Mouse (Mus musculus): ENCODE measurements at regions not wholly inside any gene's neighbourhood (a gene's known extent, or its start where the extent isn't known, plus 50 kb on each side); places are given as distances from the start of the nearest gene placed in this dataset.
A peak's percentile ranks its signal among the peaks of the same experiment; 100 is the strongest.

DNA sequence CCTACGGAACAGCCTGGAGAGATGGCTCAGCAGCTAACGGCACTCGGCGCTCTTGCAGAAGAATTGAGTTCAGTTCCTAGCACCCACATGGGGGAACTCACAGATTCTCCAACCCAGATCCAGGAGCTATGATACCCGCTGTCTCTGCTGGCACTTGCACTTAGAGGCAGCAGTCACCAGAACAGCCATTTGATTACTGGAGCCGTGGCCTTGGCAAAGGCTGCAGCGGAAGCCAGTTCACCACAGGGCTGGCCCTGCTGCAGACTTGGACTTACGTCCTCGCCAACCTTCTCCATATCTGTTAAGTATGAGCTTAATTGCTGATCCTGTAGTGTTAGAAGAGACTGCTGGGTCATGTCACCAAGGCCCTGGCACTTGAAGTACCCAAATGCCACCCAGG is 72.7 kb upstream of the Calm2 start:
- 90% methylated on average over 9 of the region's 9 CpGs for whole genome bisulfite sequencing
- Histone ChIP-seq H3K27ac (no peak overlapping the region), H3K27me3 (ENCODE audit: insufficient read depth, poor library complexity, severe bottlenecking) (no peaks in the 10 kb centered on the region), H3K4me1 (peaks cover 62% of the 10 kb centered on the region), H3K4me3 (no peak overlapping the region), H3K36me3 (no peaks in the 10 kb centered on the region), H3K9me3 (no peaks in the 10 kb centered on the region)
- DNase-seq (ENCODE audit: low spot score): peak; percentile 70

DNA sequence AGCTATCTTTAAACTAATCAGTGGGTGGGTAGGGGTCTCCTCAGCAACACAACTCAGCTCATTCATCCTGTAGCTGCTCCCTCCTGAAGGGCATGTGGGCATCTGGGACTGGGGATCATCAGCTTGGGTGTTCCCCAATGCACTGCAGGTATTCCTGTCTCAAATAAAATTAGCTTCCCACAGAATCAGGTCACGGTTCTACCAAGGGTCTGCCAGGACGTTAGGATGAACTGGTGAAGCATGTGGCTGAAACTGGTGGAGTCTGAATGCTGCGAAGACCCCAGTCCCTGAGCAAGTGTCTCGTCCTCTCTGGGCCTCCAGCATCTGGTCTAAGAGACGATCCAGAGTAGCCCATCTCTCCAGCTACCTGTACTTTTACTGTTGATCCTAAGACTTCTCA is 74.1 kb upstream of the Calm2 start:
- H3K4me3 ChIP-seq: no peak overlapping the region
- no peaks in the 10 kb centered on the region for H3K27me3 ChIP-seq (ENCODE audit: insufficient read depth, poor library complexity, severe bottlenecking)
- 82% methylated on average over 5 of the region's 5 CpGs for WGBS
- H3K27ac ChIP-seq: no peak overlapping the region
- peaks cover 53% of the 10 kb centered on the region for H3K4me1 ChIP-seq
- peak; percentile 74 for DNase-seq (ENCODE audit: low spot score)
- no peaks in the 10 kb centered on the region for H3K9me3 ChIP-seq
- H3K36me3 ChIP-seq: no peaks in the 10 kb centered on the region

DNA sequence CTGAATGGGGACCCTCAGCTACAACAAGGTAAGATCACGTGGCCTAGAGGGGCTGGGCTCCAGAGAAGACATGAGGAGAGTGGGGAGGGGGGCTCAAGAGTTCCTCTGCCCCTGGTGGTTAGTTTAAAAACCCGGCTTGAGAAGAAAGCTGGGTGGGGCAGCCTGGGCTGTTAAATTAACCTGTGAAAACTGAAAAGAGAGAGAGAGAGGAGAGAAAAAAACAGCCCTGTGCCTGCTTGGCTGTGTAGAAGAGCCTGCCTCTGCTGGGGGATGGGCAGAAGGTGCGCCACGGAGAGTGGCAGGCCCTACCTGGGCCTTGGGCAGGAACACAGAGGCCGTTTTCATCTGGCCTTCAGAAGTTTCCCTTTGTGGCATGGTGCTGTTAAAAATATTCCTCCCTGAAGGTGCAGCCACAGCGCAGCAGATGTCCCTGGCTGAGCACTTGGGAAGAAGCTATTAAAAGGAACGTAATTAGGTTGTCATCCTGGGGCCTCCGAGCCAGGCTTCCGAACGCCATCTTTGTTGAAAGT is 75.0 kb upstream of the Calm2 start:
- DNase-seq (ENCODE audit: low spot score): peak; percentile 70
- Histone ChIP-seq H3K4me1 (peaks cover 45% of the 10 kb centered on the region), H3K9me3 (no peaks in the 10 kb centered on the region), H3K36me3 (no peaks in the 10 kb centered on the region), H3K4me3 (peak overlapping the region; percentile 29), H3K27me3 (ENCODE audit: insufficient read depth, poor library complexity, severe bottlenecking) (no peaks in the 10 kb centered on the region), H3K27ac (peak overlapping the region; percentile 87)
- 25% methylated on average over 10 of the region's 10 CpGs for WGBS

DNA sequence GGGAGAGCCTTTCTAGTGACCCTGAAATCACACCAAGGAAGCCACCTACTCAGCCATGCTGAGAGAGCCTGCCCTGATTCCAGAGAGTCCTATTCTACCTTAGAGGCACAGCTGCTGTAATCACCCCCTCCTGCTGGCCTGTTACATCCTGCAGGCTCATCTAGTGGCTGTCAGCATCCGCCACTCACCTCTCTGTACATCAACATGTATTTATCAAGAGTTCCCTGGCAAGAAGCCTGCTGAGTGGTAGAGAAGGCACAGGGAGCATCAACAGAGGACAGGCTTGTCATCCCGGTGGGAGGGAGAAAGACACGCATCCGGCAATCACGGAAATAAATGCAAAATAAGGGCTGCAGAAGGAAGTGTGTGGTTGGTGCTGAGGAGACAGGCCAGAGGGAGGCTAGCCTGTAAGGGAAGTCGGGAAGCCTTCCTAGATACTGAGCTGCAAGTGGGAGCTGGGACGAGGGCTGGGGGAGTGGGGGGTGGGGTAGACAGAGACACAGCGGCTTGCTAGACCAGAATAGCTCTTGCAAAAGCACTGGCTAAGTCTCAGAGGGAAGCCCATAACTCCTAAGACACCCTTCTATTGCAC is 75.9 kb upstream of the Calm2 start:
- 4% methylated on average over 8 of the region's 8 CpGs for WGBS

DNA sequence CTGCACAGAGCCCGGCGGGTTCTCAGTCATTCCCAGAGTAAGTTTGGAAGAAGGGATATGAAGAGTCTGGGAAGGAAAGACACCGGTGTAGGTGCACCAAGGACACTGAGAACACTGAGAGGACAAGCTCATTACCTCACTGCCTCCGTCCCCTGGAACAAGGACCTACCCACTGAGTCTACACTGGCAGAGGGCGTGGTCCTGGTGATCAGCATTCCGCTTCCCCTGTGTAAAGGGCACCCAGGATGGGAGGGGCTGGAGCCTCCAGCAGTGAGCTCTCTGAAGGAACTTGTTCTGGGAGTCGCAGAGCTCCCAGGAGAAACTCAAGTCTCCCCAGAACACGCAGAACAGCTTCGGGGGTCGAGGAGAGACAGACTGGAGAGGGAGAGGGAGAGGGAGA is 76.9 kb upstream of the Calm2 start:
- peak; percentile 72 for DNase-seq (ENCODE audit: low spot score)
- H3K36me3 ChIP-seq: no peaks in the 10 kb centered on the region
- H3K27ac ChIP-seq: 0 out of 2 replicates have a peak overlapping the region, but pooled peaks have one; percentile 24
- no peak overlapping the region for H3K4me3 ChIP-seq
- no peaks in the 10 kb centered on the region for H3K9me3 ChIP-seq
- 40% methylated on average over 8 of the region's 10 CpGs for WGBS
- H3K4me1 ChIP-seq: peaks cover 36% of the 10 kb centered on the region
- no peaks in the 10 kb centered on the region for H3K27me3 ChIP-seq (ENCODE audit: insufficient read depth, poor library complexity, severe bottlenecking)

More for the DNA sequence above, 75.9 kb upstream of the Calm2 start:
- Histone ChIP-seq H3K27me3 (ENCODE audit: insufficient read depth, poor library complexity, severe bottlenecking) (no peaks in the 10 kb centered on the region), H3K36me3 (no peaks in the 10 kb centered on the region), H3K4me1 (peaks cover 38% of the 10 kb centered on the region), H3K4me3 (peak overlapping the region; percentile 29), H3K27ac (peak overlapping the region; percentile 87), H3K9me3 (no peaks in the 10 kb centered on the region)
- DNase-seq (ENCODE audit: low spot score): peak; percentile 81

DNA sequence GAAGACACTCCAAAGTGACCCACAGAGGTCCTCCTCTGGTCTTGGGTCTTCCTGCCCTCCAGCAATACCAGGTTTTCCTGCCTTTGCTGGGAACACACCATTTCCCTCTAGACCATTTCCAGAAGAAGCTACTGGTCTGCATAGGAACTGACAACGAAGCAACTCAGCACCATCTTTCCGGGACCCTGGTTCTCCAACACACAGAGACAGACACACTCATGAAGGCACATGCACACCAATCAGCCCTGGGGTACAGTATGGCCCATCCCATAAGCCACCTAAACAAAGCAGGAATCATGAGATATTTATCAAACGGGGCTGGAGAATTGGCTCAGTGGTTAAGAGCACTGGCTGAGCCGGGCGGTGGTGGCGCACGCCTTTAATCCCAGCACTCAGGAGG is 80.4 kb upstream of the Calm2 start:
- Histone ChIP-seq H3K9me3 (no peaks in the 10 kb centered on the region), H3K4me1 (peaks cover 57% of the 10 kb centered on the region), H3K36me3 (no peaks in the 10 kb centered on the region), H3K27me3 (ENCODE audit: insufficient read depth, poor library complexity, severe bottlenecking) (no peaks in the 10 kb centered on the region), H3K4me3 (no peak overlapping the region), H3K27ac (no peak overlapping the region)
- WGBS: 94% methylated on average over 7 of the region's 7 CpGs
- peak; percentile 59 for DNase-seq (ENCODE audit: low spot score)

DNA sequence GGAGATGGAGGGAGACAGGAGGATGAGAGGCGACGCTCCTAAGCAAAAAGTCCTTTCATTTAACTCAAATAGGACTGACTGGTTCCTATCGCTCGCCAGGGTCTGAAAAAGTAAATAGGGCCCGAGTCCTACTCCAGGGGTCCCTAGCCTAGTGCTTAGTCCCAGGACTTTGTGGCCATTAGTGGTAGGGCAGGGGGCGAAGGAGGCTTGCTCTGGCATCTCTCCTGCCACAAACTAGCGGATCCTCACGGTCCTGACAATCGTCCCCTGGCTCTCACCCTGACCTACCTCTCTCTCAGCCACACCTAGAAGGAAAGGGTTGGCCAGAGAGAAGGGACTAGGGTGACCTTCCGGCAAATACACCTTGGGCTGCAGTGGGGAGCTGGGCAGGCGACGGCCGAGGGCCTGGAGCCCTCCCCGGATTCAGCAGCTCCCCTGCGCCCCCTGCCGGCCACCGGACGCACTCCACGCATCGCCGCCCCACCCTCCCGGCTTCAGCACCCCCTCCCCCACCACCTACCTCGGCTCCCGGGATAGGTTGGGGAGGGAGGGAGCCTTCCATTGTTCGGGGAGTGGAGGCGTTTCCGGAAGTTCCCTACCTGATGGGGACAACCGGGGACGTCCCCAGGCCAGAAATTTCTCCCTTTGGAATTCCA is 83.6 kb upstream of the Calm2 start:
- H3K4me3 ChIP-seq: peak overlapping the region; percentile 58

DNA sequence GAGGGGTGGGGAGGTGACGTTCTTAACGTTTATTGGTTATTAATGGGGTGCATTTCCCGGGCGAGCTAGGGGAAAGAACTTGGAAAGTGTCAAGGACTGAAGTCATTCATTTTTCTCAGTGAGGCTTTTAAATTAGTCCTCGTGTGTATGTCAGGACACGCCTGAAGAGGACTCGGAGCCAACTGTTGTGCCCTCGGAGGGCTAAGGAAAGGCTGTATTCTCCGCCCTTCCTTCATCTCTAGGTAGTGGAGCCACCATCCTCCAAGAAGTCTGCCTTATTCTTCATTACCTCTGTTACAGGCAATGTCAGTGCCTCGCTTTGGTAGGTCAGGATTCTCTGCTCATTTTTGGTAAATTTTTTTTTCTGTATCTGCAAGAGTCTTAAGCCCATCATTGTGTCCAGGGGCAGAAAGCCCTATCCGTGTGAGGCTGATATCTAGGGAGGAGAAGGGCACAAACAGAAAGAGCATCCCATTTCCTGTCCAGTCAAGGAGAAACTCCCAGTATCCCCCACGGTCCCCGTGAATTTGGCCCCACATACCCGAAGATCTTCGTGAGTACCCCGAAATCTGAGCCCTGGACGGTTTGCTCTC is 84.2 kb upstream of the Calm2 start:
- no peaks in the 10 kb centered on the region for H3K27me3 ChIP-seq (ENCODE audit: insufficient read depth, poor library complexity, severe bottlenecking)
- WGBS: 1% methylated on average over 17 of the region's 17 CpGs
- no peak for DNase-seq (ENCODE audit: low spot score)
- H3K9me3 ChIP-seq: no peaks in the 10 kb centered on the region
- H3K36me3 ChIP-seq: no peaks in the 10 kb centered on the region
- H3K27ac ChIP-seq: peak overlapping the region; percentile 89
- H3K4me1 ChIP-seq: peaks cover 45% of the 10 kb centered on the region
- H3K4me3 ChIP-seq: peak overlapping the region; percentile 58

More for the DNA sequence above, 83.6 kb upstream of the Calm2 start:
- no peaks in the 10 kb centered on the region for H3K36me3 ChIP-seq
- 10% methylated on average over 29 of the region's 29 CpGs for WGBS
- peaks cover 44% of the 10 kb centered on the region for H3K4me1 ChIP-seq
- no peaks in the 10 kb centered on the region for H3K9me3 ChIP-seq
- DNase-seq (ENCODE audit: low spot score): peak; percentile 92
- H3K27me3 ChIP-seq (ENCODE audit: insufficient read depth, poor library complexity, severe bottlenecking): no peaks in the 10 kb centered on the region
- peak overlapping the region; percentile 89 for H3K27ac ChIP-seq

DNA sequence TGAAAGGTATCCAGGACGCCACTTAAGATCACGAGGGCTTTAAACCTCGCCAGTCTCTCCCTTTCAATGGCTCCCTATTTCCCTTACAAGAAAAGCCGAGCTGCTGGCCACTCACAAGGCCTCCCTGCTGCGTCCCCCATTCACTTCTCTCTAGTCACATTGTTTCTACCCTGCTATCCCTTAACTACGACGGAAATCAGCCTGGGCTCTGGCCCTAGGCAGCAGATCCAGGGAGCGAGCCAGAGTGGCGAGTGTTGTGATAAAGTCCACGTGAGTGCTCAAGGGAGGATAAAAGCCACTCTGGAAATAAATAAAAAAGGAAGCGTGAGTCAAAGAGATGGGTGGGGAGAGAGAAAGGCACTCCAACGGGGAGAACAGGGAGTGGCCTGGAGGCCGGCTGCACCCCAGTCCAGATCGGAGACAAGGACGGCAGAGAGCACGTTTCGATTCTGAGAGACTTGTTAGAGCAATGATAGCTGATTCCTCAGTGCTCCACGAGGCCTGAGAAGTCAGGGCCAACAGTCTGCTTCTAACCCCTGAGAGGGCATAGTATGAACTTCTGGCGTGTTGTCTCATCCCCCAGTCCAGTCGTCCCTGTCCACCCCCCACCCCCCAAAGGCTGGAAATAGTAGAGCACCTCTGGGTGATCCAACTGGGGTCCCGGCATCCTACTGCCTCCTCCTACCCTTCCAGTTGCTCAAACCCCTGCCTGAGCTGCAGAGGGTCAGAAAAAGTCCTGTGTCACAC is 84.8 kb upstream of the Calm2 start:
- no peaks in the 10 kb centered on the region for H3K36me3 ChIP-seq

DNA sequence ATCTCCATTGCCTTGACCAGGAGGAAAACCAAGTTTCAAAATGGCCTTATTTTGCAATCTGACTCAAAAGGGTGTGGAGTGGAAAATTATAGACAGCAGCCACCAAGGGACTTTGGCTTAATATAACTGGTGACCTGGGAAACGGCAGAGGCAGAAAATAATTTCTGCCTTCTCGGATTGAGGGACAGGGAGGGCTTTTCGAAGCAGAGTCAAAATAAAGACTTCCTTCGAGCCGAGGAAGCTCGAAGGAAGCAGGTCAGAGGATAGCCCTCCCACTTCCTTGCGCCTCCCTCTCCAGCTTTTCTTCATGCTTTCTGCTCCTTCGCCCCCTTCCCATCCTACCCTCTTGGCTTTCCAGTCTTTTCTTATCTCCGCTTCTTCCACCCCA is 85.4 kb upstream of the Calm2 start:
- Histone ChIP-seq H3K4me1 (peaks cover 54% of the 10 kb centered on the region), H3K36me3 (no peaks in the 10 kb centered on the region), H3K27ac (peak overlapping the region; percentile 89), H3K9me3 (no peaks in the 10 kb centered on the region), H3K27me3 (ENCODE audit: insufficient read depth, poor library complexity, severe bottlenecking) (no peaks in the 10 kb centered on the region), H3K4me3 (peak overlapping the region; percentile 58)
- WGBS: 8% methylated on average over 9 of the region's 9 CpGs
- DNase-seq (ENCODE audit: low spot score): no peak

More for the DNA sequence above, 84.8 kb upstream of the Calm2 start:
- Histone ChIP-seq H3K4me1 (peaks cover 52% of the 10 kb centered on the region), H3K4me3 (peak overlapping the region; percentile 58), H3K27ac (peak overlapping the region; percentile 89), H3K9me3 (no peaks in the 10 kb centered on the region), H3K27me3 (ENCODE audit: insufficient read depth, poor library complexity, severe bottlenecking) (no peaks in the 10 kb centered on the region)
- peak; percentile 77 for DNase-seq (ENCODE audit: low spot score)
- 1% methylated on average over 21 of the region's 21 CpGs for WGBS

DNA sequence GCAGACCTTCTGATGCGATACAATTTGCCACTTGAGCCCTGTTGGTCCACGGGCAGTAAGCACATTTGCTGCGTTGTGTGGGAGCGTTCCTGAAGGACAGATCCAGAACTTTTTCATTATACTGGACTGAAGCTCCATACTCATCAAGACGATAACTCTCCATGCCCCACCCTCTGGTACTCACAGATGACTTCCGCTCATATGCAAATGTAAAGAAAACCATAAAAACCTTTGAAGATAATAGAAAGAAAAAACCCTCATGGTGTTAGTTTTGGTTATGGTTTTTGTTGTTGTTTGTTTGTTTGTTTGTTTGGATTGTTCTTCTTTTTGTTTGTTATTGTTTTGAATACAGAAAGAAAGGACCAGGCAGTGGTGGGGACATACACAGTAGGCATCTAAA is 86.0 kb upstream of the Calm2 start:
- 31% methylated on average over 6 of the region's 6 CpGs for WGBS
- Histone ChIP-seq H3K4me3 (peak overlapping the region; percentile 58), H3K27ac (peak overlapping the region; percentile 89; the same call in 1 of the 2 replicates), H3K27me3 (ENCODE audit: insufficient read depth, poor library complexity, severe bottlenecking) (no peaks in the 10 kb centered on the region), H3K36me3 (no peaks in the 10 kb centered on the region), H3K9me3 (no peaks in the 10 kb centered on the region), H3K4me1 (peaks cover 54% of the 10 kb centered on the region)
- no peak for DNase-seq (ENCODE audit: low spot score)

DNA sequence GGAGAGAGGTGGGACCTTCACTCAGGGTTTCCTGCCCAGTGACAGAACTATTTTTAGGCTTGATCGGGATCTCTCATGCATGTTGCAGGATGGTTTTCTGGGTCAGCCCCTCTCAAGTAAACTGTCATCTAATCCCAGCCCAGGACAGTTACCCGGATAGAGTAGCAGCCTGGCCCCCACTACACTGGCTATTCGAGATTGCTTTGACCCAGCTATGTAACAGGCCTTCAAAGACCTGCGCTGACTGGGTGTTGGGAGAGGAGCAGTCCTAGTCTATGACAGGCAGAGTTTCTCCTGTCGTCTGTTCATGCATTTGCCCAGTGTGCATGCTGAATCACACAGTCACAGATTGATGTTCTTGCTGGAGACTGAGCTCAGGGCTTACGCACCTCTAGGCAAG is 86.2 kb upstream of the Epcam start:
- no peak for DNase-seq (ENCODE audit: low spot score)
- WGBS: 58% methylated on average over 6 of the region's 6 CpGs
- peaks cover 3% of the 10 kb centered on the region; the same call in 1 of the 2 replicates for H3K9me3 ChIP-seq
- no peaks in the 10 kb centered on the region for H3K36me3 ChIP-seq
- H3K4me1 ChIP-seq: peaks cover 6% of the 10 kb centered on the region; the same call in 1 of the 2 replicates
- H3K27me3 ChIP-seq (ENCODE audit: insufficient read depth, poor library complexity, severe bottlenecking): no peaks in the 10 kb centered on the region
- H3K4me3 ChIP-seq: no peak overlapping the region
- H3K27ac ChIP-seq: no peak overlapping the region

All from heart, embryonic 10.5 days (tissue).